Mouse (Mus musculus): Measurements from ENCODE around the gene Fbxo6.
"Not testable (repeated sequence)": the region's sequence is repeated elsewhere in the genome, so short reads cannot be mapped to it uniquely, and the experiment has no call there.

The Fbxo6 gene

GRCm38 (mm10) chr4:148151267-148152168 lies at the start of gene Fbxo6:
Fbxo6 (minus strand) TSS chr4:148152140.
- peak; percentile 83 for DNase-seq

DNA sequence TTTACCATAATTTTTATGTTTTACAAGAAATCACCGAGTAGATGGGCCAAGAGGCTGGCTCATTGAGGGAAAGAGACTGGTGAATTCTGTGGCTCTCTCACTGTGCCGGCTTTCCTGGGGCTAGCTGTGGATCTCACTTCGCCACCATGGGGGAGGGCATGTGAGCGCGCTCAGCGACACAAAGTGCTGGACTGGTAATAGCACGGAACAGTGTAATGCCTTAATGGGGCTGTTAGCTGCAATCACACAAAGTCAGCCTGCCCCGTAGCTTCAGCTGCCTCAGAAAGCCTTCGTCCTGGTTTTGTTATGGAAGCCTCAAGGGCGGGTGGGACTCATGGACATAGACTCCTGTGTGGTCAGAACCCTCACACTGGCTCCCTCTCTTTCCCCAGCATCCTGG lies 46.8 kb upstream of the Fbxo6 start:
- DNase-seq = no peak

DNA sequence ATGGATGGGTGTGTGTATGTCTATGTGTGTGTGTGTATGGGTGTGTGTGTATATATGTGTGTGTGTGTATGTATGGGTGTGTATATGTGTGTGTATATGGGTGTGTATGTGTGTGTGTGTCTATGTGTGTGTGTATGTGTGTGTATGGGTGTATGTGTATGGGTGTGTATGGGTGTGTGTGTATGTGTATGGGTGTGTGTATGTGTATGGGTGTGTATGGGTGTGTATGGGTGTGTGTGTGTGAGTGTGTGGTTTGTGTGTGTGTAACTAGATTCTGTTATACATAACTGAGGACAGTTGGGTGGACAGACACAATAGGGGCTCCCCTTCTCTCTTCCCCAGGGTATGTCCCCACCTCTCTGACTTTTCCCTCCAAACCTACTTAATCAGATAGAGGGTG lies 42.5 kb upstream of the Fbxo6 start:
- DNase-seq = no peak

DNA sequence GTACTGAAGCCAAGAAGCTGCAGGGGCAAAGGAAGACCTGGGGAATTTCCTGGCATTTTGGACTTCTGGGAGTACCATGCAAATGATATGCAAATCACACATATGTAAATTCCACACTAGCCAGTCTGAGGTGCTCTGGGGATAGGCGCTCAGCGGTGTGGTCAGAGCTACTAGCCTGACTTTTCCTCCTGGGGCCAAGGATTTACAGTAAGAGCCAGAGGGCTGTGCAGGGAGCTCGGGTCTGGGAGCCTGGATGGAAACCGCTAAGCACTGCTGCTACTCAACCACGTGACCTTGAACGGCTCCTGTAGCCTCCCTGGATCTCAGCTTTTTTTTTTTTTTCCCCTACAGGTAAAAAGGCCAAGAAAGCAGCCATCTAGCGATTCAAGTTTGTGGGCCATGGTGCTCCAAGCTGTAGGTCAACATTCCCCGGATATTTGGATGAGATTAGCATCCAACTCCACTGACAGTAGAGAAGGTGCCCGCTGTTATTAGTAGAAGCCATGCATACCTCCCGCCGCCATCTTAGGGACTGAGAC lies 40.8 kb upstream of the Fbxo6 start:
- no peak for DNase-seq

DNA sequence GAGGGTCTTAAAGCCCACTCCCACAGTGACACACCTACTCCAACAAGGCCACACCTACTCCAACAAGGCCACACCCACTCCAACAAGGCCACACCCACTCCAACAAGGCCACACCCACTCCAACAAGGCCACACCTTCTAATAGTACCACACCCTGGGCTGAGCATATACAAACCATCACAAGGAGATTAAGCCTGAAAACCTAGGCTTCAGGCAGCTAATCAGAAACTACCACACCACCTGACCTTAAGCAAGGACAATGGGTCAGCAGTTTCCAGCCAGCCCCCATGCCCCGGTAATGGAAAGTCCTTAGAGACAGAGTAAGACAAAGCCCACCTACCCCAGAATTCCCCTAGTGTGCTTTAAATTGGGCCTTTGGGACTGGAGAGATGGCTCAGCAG lies 36.8 kb upstream of the Fbxo6 start:
- DNase-seq = not testable (repeated sequence)

DNA sequence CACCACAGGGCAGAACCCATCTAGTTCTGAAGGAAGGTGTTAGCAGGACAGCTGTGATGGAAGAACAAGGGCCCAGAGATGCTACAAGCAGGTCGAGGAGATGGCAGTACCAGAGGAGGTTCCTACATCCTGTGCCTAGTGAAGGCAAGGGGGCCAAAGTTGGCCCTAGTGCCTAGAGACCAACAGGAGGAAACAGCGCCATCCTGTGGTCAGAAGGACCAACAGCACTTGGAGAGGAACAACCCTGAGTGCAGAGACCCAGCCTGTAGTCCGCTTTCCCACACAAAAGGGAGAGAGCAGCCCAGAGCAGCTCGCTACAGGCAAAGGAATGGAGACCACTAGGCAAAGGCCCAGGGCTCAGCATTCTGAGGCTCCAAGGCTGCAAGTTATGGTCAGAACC lies 33.9 kb upstream of the Fbxo6 start:
- DNase-seq = no peak

DNA sequence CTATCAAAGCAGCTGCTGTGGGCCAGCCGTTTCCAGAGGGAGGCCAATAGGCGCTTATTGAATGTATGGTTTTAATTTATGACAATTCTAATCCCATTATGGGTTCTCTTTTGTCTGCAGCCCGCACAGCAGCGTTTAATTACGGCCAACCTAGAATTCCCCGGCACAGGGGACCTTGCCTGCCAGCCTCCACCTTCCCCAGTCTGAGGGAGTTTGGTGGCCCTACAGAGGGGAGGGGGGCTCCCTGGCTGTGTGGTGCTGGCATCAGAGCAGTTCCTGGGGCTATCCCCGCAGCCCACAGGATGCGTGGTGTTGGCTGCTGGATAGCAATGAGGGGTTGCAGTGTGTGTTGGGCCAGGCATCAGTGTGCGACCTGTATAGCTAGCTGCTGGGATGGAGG lies 32.6 kb upstream of the Fbxo6 start:
- no peak for DNase-seq

DNA sequence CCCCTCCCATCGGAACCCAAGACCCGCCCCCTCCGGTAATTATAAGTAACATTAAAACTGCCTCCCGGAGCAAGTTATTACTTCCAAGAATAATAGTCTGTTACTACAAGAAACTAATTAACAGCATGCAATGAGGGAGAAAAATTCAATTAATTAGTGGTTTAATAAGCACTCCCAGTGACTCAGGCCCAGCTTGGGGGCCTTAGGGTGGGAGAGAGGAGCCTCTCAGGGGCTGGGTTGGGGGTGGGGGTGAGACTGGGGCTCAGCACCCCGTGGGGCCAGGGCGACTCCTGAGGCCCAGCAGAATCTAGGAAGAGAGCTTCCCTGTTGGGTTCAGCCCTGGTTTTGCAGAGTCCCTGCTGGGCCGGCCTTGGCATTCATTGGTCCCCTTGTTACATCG lies 30.4 kb upstream of the Fbxo6 start:
- no peak for DNase-seq

DNA sequence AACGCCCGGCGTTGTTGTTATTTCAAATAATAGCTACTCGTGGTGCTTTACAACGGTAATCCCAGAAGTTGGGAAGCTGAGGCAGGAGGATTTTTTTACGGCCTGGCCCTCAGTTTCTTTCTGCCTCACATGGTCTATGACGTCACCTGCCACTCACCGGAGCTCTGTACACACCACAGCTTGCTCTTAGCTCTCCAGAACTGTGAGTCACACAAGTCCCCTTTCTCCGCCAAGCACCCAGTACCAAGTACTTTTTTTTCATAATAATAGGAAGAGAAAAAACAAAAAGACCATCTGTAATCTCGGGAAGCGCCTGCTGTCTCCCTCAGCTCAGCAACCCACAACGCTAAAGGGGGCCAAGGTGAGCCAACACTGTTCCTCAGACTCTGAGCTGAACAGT lies 29.5 kb upstream of the Fbxo6 start:
- DNase-seq = no peak

GRCm38 (mm10) chr4:148177716-148178115 lies 25.8 kb upstream of the Fbxo6 start:
- DNase-seq = no peak

- DNase-seq = not testable (repeated sequence)
Observed at GRCm38 (mm10) chr4:148176603-148177002, 24.7 kb upstream of the Fbxo6 start.

- no peak for DNase-seq
Observed at GRCm38 (mm10) chr4:148174495-148174862, 22.5 kb upstream of the Fbxo6 start.

DNA sequence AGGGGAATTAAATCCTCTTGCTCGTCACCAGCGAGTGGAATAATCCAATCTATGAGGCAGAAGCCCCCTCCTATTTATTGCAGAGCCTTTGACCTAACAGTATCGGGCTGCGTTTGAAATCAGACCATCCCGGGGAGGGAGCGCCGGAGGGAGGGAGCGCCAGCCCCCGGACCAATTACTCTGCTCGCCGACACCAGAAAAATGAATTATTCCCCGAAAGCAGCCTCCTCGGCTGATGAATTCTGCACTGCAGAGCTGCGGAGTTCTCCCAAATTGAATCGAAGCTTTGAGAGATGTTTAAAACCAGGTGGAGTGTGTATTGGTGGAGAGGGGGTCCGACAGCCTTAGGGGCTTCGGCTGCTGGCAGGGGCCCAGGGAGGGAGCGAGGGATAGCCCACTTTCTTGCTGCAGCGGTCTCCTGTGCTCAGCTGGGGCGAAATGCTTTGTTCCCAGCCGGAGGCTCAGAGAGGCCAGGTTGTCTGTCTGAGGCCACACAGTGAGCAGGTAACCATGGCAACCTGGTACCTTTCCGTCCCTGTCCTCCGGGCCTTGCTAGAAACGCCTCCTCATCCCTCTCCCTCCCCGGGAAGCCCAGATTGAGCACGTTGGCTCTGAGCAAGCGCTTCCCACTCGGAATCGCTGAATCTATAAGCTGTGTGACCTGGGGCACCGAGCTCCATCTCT lies 22.0 kb upstream of the Fbxo6 start:
- peak; percentile 50 for DNase-seq

DNA sequence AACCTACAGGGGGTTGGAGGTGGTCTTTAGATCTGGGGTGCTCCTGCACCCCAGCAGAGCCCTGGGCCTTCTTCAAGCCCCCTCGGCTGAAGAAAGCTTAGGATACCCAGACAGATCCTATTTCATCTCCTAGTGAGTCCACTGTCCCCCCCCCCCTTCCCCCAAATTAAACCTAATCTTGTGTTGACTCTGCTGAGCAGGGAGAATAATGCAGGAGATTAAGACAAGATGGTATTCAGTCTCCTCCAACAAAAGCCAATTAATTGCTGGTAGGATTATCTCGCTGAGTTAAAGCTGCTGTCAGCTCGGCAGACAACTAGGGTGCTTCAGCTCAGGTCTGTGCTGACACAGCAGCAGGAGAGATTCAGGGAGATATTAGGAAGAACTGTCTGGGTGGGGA lies 19.3 kb upstream of the Fbxo6 start:
- no peak for DNase-seq

GRCm38 (mm10) chr4:148170842-148171241 lies 18.9 kb upstream of the Fbxo6 start:
- peak; percentile 60 for DNase-seq

- DNase-seq = no peak
Observed at GRCm38 (mm10) chr4:148169586-148169985, 17.6 kb upstream of the Fbxo6 start.

DNA sequence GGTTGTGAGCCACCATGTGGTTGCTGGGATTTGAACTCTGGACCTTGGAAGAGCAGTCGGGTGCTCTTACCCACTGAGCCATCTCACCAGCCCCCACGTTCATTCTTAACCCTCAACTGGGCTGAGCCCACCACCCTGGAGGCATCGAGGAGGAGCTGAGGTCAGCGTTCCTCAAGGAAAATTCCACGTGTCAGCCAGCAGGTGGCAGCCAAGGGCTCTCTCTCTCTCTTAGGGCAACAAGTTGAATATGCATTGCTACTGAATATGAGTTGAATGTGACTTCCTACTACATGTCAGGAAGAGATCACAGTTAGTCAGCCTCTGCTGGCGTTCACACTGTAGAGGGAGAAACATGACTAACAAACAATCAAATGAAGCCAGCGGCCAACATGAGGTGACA lies 16.3 kb upstream of the Fbxo6 start:
- peak; percentile 73 for DNase-seq

DNA sequence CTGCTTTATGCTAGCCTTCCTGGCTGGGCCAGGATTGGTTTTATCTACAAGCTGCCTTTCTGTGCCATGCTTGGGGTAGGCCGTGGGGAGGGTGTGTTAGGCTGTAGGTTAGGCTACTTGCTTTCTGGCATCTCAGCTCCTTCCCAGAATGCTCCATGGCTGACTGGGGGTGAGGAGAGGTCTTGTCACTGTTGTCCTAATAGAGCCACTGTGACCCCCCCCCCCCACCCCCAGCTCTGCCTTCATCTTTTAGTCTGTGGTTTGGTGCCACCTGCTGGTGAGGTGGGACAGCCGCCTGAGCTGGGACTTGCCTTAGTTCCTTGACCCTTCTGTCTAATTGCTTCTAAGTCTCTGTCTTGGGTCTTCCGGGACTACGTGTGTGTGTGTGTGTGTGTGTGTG lies 15.0 kb upstream of the Fbxo6 start:
- DNase-seq = peak; percentile 75

GRCm38 (mm10) chr4:148166431-148166830 lies 14.5 kb upstream of the Fbxo6 start:
- DNase-seq = peak; percentile 75

DNA sequence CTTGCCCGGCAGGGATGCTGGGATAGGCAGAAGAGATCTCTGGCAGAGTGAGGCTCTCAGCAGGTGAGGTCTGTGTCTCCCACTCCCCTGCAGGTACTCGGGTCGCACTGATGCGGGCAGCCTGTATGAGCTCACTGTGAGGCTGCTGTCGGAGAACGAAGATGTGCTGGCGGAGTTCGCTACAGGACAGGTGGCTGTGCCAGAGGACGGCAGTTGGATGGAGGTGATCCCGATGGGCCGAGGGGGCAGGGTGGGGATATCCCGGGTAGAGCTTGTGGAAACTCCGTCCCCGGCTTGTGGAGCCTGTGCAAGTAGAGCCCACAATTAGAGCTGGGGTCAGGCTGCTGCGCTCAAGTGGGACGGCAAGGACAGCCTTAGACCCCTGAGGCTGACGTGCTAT lies 13.6 kb upstream of the Fbxo6 start:
- DNase-seq = no peak

GRCm38 (mm10) chr4:148164461-148164860 lies 12.5 kb upstream of the Fbxo6 start:
- DNase-seq = no peak

- DNase-seq = peak; percentile 75
Observed at GRCm38 (mm10) chr4:148164002-148164439, 12.1 kb upstream of the Fbxo6 start.

DNA sequence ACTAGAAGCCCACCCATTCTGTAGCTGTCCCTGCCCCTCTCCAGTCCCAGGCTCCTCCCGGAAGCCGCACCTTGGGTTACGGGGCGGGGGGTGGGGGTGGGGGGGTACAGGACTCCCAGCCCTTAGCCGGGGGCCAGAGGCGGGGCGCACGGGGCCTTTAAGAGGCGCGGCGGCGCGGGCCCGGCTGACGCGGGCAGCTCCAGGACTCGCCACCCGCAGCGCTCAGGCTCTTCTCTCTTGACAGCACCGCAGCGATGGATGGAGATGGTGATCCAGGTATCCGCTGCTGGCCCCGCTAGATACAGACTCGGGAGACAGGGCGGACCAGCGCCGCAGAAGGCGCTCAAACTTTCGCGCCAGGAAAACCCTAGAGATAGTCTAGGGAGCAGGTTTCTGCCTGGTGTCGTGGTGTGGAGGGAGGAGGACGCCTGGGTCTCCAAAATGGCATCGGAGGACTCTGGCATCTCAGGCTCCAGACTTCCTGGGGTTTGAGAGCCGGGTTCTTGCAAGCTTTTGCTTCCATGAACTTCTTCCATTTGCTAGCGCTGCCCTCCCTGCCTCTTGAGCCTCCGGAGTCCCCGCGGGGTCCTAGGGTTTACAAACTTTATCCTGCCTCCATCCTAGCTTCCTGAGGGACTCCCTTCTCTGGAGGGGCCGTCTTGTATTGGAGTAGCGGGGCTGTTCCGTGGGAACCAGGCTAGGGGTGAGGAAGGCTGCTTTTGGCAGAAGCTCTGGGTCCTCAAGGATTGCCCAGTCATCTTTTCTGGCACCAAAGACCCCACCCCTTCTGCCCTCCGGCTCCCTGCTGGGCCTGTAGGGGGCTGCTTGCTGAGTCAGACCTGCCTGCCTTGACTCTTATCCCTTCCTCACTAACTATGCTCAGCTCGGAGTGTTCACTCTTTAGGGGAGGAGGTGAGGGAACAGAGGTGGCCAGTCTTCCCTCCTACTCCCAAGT lies 8.8 kb upstream of the Fbxo6 start, which contains the start of the genes Fbxo44 and Fbxo2:
Fbxo44 (minus strand) TSS at position 47 of the 955 bp plus-strand sequence.
Fbxo2 (plus strand) TSS at position 186 of the 955 bp plus-strand sequence.
- DNase-seq = peak; percentile 59
